Mouse (Mus musculus): ENCODE measurements at regions not wholly inside any gene's neighbourhood (a gene's known extent, or its start where the extent isn't known, plus 50 kb on each side); places are given as distances from the start of the nearest gene placed in this dataset.
A peak's percentile ranks its signal among the peaks of the same experiment; 100 is the strongest.
"Not testable (repeated sequence)": the region's sequence is repeated elsewhere in the genome, so short reads cannot be mapped to it uniquely, and the experiment has no call there.

GRCm38 (mm10) chr15:15082577-15083128 is 1645.9 kb upstream of the Cdh9 start:
- no peak for DNase-seq (ENCODE audit: low spot score)

- not testable (repeated sequence) for DNase-seq (ENCODE audit: low spot score)
Measured at GRCm38 (mm10) chr15:15088696-15089095, 1639.9 kb upstream of the Cdh9 start.

- peak; percentile 42 for DNase-seq (ENCODE audit: low spot score)
Measured at GRCm38 (mm10) chr15:15089783-15090182, 1638.8 kb upstream of the Cdh9 start.

GRCm38 (mm10) chr15:15091531-15092290 is 1636.8 kb upstream of the Cdh9 start:
- no peak for DNase-seq (ENCODE audit: low spot score)

- DNase-seq (ENCODE audit: low spot score) = no peak
Measured at GRCm38 (mm10) chr15:15097391-15097790, 1631.2 kb upstream of the Cdh9 start.

- DNase-seq (ENCODE audit: low spot score) = no peak
Measured at GRCm38 (mm10) chr15:15102185-15102584, 1626.4 kb upstream of the Cdh9 start.

- no peak for DNase-seq (ENCODE audit: low spot score)
Measured at GRCm38 (mm10) chr15:15120109-15120508, 1608.4 kb upstream of the Cdh9 start.

GRCm38 (mm10) chr15:15148791-15149190 is 1579.8 kb upstream of the Cdh9 start:
- DNase-seq (ENCODE audit: low spot score) = peak; percentile 87

GRCm38 (mm10) chr15:15155422-15155821 is 1573.1 kb upstream of the Cdh9 start:
- peak; percentile 79 for DNase-seq (ENCODE audit: low spot score)

- no peak for DNase-seq (ENCODE audit: low spot score)
Measured at GRCm38 (mm10) chr15:15170387-15170786, 1558.2 kb upstream of the Cdh9 start.

- DNase-seq (ENCODE audit: low spot score) = peak; percentile 53
Measured at GRCm38 (mm10) chr15:15220296-15220695, 1508.3 kb upstream of the Cdh9 start.

- peak; percentile 36 for DNase-seq (ENCODE audit: low spot score)
Measured at GRCm38 (mm10) chr15:15229926-15230325, 1498.6 kb upstream of the Cdh9 start.

GRCm38 (mm10) chr15:15238309-15238708 is 1490.2 kb upstream of the Cdh9 start:
- peak; percentile 54 for DNase-seq (ENCODE audit: low spot score)
